Mouse (Mus musculus) erythroblast, embryonic 14.5 days (primary cell): ENCODE measurements around the gene Fam19a2.

ENCODE experiments used
- GATA1 ChIP-seq: IDR thresholded peaks from 2 replicates; pipeline ENCODE4 v1.6.1; 2012; ENCODE audit warnings: low read length, inconsistent platforms, mixed read lengths
- TAL1 ChIP-seq: IDR thresholded peaks from 3 replicates; pipeline ENCODE4 v1.6.1; 2012; ENCODE audit warnings: low read length, inconsistent platforms, mixed read lengths

- TF ChIP-seq TAL1 (no peak), GATA1 (no peak)
Observed at GRCm38 (mm10) chr10:123414953-123415352, 151.2 kb downstream of the Fam19a2 start.
